Comparison of ENCODE assay signal across 10 mouse cellular contexts in the genomic region with DNA sequence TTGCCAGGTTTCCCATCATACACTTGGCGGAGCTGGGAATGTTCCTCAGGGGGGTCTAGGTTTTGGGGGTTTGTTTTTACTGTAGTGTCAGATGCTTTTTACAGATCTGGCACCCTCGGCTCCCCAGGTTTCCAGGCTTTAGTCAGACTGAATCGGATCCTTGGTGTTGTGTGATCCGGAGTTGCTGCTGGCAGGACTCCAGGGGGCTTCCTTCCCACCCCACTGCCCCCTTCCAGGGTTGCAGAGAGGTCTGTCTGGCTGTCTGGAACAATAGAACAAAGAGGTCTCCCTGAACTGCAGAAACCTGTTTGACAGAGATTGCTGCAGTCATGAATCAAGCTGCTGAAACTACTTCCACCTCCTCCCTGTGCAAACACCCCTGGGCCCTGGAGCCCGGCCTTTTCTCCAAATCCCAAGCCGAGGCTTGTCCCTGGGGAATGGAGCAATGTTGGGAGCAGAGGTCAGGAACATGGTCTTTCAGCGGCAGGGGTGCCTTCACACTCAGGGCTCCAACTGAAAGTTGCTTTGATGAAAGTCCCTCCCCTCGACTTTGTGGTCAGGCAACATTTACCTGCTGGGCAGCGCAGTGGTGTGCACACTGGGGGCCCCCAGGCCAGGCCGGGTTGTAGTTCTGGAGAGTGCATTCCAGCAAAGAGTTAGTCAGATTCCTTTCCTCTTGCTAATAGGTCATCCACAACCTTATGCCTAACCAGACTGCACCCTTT. TPM values are rescaled to one million over a fixed set of nuclear protein-coding genes. Genes with fewer than 3 reads are reported as not detected.
DNase-seq lines count a peak whose midpoint lies in the region; ATAC-seq lines count a peak whose summit lies in the region.
"Had no signal": no experiment of that assay in that cellular context is flagged by ENCODE, and none has a peak within 500 bp of the region (broad histone marks: within the 10 kb centered on the region; RNA-seq: fewer than 3 reads in every experiment).

No protein-coding gene starts in this region.

- peak overlapping the region; percentile 36; the same call in 1 of the 2 replicates for H3K27ac ChIP-seq in hindbrain, embryonic 12.5 days
- no peak overlapping the region for H3K27ac ChIP-seq in hindbrain, embryonic 16.5 days (ENCODE audit: low read depth, low read length)
- H3K27ac ChIP-seq in kidney, embryonic 16.5 days (ENCODE audit: low read length) = peak overlapping the region; percentile 76

- whole genome bisulfite sequencing in hindbrain, embryonic 12.5 days = 20% methylated on average over 10 of the region's 10 CpGs
- WGBS in hindbrain, embryonic 16.5 days = 21% methylated on average over 10 of the region's 10 CpGs
- 18% methylated on average over 10 of the region's 10 CpGs for WGBS in kidney, embryonic 16.5 days

- no peaks in the 10 kb centered on the region for H3K9me3 ChIP-seq in hindbrain, embryonic 12.5 days (replicated peaks)
- H3K9me3 ChIP-seq in hindbrain, embryonic 16.5 days (ENCODE audit: control insufficient read depth, low read length) = no peaks in the 10 kb centered on the region
- H3K9me3 ChIP-seq in kidney, embryonic 16.5 days (ENCODE audit: low read length) = no peaks in the 10 kb centered on the region

- DNase-seq in embryo, embryonic 10.5 days (ENCODE audit: low spot score) = peak; percentile 31
- DNase-seq in lung, postnatal 36 days = peak; percentile 32
- no peak for DNase-seq in right cerebral cortex, postnatal 10 days (ENCODE audit: low spot score in 2 of 2)
- DNase-seq in thymus, adult 18-20 months = no peak
- DNase-seq in layer of hippocampus, postnatal 36 days = no peak
- DNase-seq: cerebellum, adult 9-11 months had no signal

- H3K9ac ChIP-seq in hindbrain, embryonic 12.5 days = no peak overlapping the region
- no peak overlapping the region for H3K9ac ChIP-seq in hindbrain, embryonic 16.5 days (ENCODE audit: low read depth, low read length)
- 0 out of 2 replicates have a peak overlapping the region, but pooled peaks have one; percentile 29 for H3K9ac ChIP-seq in kidney, embryonic 16.5 days (replicated peaks; ENCODE audit: low read length)

- peaks cover 12% of the 10 kb centered on the region for H3K4me1 ChIP-seq in hindbrain, embryonic 12.5 days
- peaks cover 6% of the 10 kb centered on the region; the same call in 1 of the 2 replicates for H3K4me1 ChIP-seq in hindbrain, embryonic 16.5 days (ENCODE audit: control insufficient read depth, insufficient read depth, low read depth, low read length)
- peaks cover 27% of the 10 kb centered on the region for H3K4me1 ChIP-seq in kidney, embryonic 16.5 days (ENCODE audit: insufficient read depth, low read length)

- H3K27me3 ChIP-seq in hindbrain, embryonic 12.5 days = no peaks in the 10 kb centered on the region
- H3K27me3 ChIP-seq in hindbrain, embryonic 16.5 days (replicated peaks; ENCODE audit: control insufficient read depth, insufficient read depth, low read length) = no peaks in the 10 kb centered on the region
- no peaks in the 10 kb centered on the region for H3K27me3 ChIP-seq in kidney, embryonic 16.5 days (ENCODE audit: insufficient read depth, low read length)

- H3K36me3 ChIP-seq in hindbrain, embryonic 12.5 days = no peaks in the 10 kb centered on the region
- H3K36me3 ChIP-seq in hindbrain, embryonic 16.5 days (ENCODE audit: control insufficient read depth, insufficient read depth, low read length) = no peaks in the 10 kb centered on the region
- no peaks in the 10 kb centered on the region for H3K36me3 ChIP-seq in kidney, embryonic 16.5 days (ENCODE audit: insufficient read depth, low read length)

- ATAC-seq in hindbrain, embryonic 12.5 days (ENCODE audit: low FRiP score) = no peak
- no peak for ATAC-seq in hindbrain, embryonic 16.5 days
- peak; percentile 80 for ATAC-seq in kidney, embryonic 16.5 days (ENCODE audit: low FRiP score, low TSS enrichment)

- no peak overlapping the region for H3K4me2 ChIP-seq in hindbrain, embryonic 12.5 days (replicated peaks)
- H3K4me2 ChIP-seq in hindbrain, embryonic 16.5 days (ENCODE audit: low read length) = no peak overlapping the region
- no peak overlapping the region for H3K4me2 ChIP-seq in kidney, embryonic 16.5 days (replicated peaks; ENCODE audit: low read depth, low read length)

- no peak overlapping the region for H3K4me3 ChIP-seq in hindbrain, embryonic 12.5 days
- no peak overlapping the region for H3K4me3 ChIP-seq in hindbrain, embryonic 16.5 days (ENCODE audit: low read length)
- H3K4me3 ChIP-seq in kidney, embryonic 16.5 days (ENCODE audit: low read length) = no peak overlapping the region

RNA-seq across cellular contexts. Expression of a gene that starts 49.3 kb away (rescaled TPM):
- 1.1 and 5.9 TPM in 2 replicates for polyA plus RNA-seq in hindbrain, embryonic 12.5 days (2016; fragmentation: Nextera tagmentation; extraction: Ambion mirVana)
- polyA plus RNA-seq in hindbrain, embryonic 16.5 days (2015; fragmentation: Nextera tagmentation; extraction: Ambion mirVana) = 0.76 and 6.6 TPM in 2 replicates
- 3.1 and 3.6 TPM in 2 replicates for polyA plus RNA-seq in kidney, embryonic 16.5 days (2015; fragmentation: Nextera tagmentation; extraction: Ambion mirVana)
- 1 to 10 TPM in 1 of 2 experiments, under 1 TPM in 1; 0.77 to 2.3 TPM for total RNA-seq in layer of hippocampus, postnatal 36 days (2021)
- total RNA-seq: MEL had no signal

Comparison
In these comparisons a context has a peak if more than half of its experiments do, and no peak if none do; other contexts are left out.
1. DNase-seq: peak in embryo, embryonic 10.5 days (single experiment) and lung, postnatal 36 days (single experiment); none in right cerebral cortex, postnatal 10 days (0 of 2), thymus, adult 18-20 months (0 of 2) and layer of hippocampus, postnatal 36 days (0 of 2).